Comparison of ENCODE assay signal across 8 mouse cellular contexts in the genomic region with DNA sequence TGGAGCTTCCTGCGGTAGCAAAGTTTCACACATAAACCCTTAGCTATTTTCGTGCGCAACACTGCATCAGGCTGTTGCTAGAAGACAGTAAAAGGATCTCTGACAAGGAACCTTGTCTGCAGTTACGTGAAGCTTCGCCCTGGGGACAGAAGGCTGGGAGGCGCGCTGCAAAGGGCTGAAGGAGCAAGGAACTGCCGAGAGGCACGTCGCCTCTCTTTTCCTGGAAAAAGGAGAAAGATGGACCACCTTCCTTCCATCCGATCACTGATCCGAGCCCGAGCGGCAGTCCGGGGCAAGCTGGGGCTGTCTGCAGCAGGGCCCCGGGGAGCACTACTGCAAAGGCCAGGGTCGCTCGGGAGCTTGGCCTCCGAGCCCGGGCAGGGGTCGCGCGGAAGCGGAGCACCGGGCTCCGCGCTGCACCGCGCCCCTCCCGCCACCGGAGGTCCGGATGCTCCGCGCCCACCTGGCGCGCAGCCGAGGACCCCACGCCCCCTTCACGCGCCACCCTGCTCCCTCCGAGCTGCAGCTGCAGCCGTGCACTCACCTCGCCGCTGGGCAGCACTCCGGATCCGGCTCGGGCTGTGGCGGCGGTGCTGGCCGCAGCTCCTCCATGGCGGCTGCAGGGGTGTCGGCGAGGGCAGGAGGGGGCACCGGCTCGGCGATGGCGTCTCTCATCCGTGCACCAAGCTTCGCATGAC. TPM values are rescaled to one million over a fixed set of nuclear protein-coding genes. Genes with fewer than 3 reads are reported as not detected.
DNase-seq lines count a peak whose midpoint lies in the region; TF ChIP-seq lines count a peak whose summit lies in the region.

No protein-coding gene starts in this region.

- DNase-seq in heart, adult 2 months, result no peak
- DNase-seq in heart, postnatal 14 days, result no peak
- DNase-seq in hindbrain, embryonic 10.5 days (ENCODE audit: low spot score), result peak; percentile 66
- peak; percentile 79 for DNase-seq in thymus, postnatal 4 days
- no peak for DNase-seq in adrenal gland, postnatal 25 days

- no peak for TF ChIP-seq EP300 in heart, adult 2 months (IDR thresholded peaks at IDR 0.05; ENCODE audit: insufficient read depth, low read depth, low read length)

- TF ChIP-seq POLR2A in heart, adult 2 months (IDR thresholded peaks at IDR 0.05; ENCODE audit: insufficient read depth, low read depth, low read length), result no peak

- intact Hi-C loops in heart, adult 2 months (cut with DNase I), result loop anchor here (5.0 kb wide), 2 partner anchors 49 to 51 kb away; no protein-coding TSS in a partner anchor
- intact Hi-C loops in heart, postnatal 14 days (cut with DNase I), result loop anchor here (5.0 kb wide), 1 partner anchor 54 kb away; no protein-coding TSS in a partner anchor

- peak overlapping the region; percentile 97 for H3K27ac ChIP-seq in heart, adult 2 months
- H3K27ac ChIP-seq in brown adipose tissue, adult 24 weeks (replicated peaks; ENCODE audit: low read depth, low read length), result 0 out of 2 replicates have a peak overlapping the region, but pooled peaks have one; percentile 20
- peak overlapping the region; percentile 99 for H3K27ac ChIP-seq in hindbrain, embryonic 10.5 days
- H3K27ac ChIP-seq in macrophage, result no peak overlapping the region

- no peaks in the 10 kb centered on the region for H3K9me3 ChIP-seq in hindbrain, embryonic 10.5 days

- peak overlapping the region; percentile 88 for H3ac ChIP-seq in C2C12 (ENCODE audit: control insufficient read depth, insufficient read length, low read depth)

- peaks cover 7% of the 10 kb centered on the region for H3K36me3 ChIP-seq in heart, adult 2 months (ENCODE audit: control insufficient read depth, insufficient read depth, low read length)
- H3K36me3 ChIP-seq in C2C12 (ENCODE audit: control insufficient read depth, insufficient read depth), result no peaks in the 10 kb centered on the region
- 0 out of 2 replicates have a peak, but pooled peaks cover 5% of the 10 kb centered on the region for H3K36me3 ChIP-seq in hindbrain, embryonic 10.5 days
- H3K36me3 ChIP-seq in macrophage (ENCODE audit: inconsistent target), result no peaks in the 10 kb centered on the region

- TF ChIP-seq CTCF in heart, adult 2 months (IDR thresholded peaks at IDR 0.05), result no peak
- TF ChIP-seq CTCF in C2C12 (IDR thresholded peaks at IDR 0.05; ENCODE audit: control insufficient read depth, insufficient read depth, insufficient read length), result no peak

- peak overlapping the region; percentile 88 for H3K9ac ChIP-seq in heart, adult 2 months (ENCODE audit: low read depth, low read length)

- peaks cover 11% of the 10 kb centered on the region for H3K4me1 ChIP-seq in heart, adult 2 months (ENCODE audit: control insufficient read depth, insufficient read depth, low read length)
- H3K4me1 ChIP-seq in brown adipose tissue, adult 24 weeks (ENCODE audit: control insufficient read depth, insufficient read depth, insufficient read length, low read length), result peaks cover 5% of the 10 kb centered on the region
- peaks cover 37% of the 10 kb centered on the region for H3K4me1 ChIP-seq in hindbrain, embryonic 10.5 days (replicated peaks)

- H3K27me3 ChIP-seq in heart, adult 2 months (ENCODE audit: control insufficient read depth, insufficient read depth, low read length), result no peaks in the 10 kb centered on the region
- no peaks in the 10 kb centered on the region for H3K27me3 ChIP-seq in C2C12 (ENCODE audit: control insufficient read depth, insufficient read depth, insufficient read length)
- H3K27me3 ChIP-seq in hindbrain, embryonic 10.5 days (ENCODE audit: insufficient read depth, poor library complexity, severe bottlenecking), result no peaks in the 10 kb centered on the region

- H3K79me3 ChIP-seq in C2C12 (ENCODE audit: low read depth), result peaks cover 19% of the 10 kb centered on the region

- H3K4me3 ChIP-seq in heart, adult 2 months, result peak overlapping the region; percentile 94
- H3K4me3 ChIP-seq in C2C12 (ENCODE audit: insufficient read depth, poor library complexity, severe bottlenecking) (peak overlapping the region; percentile 95), macrophage (ENCODE audit: inconsistent target) (peak overlapping the region; percentile 67)
- peak overlapping the region; percentile 72 for H3K4me3 ChIP-seq in brown adipose tissue, adult 24 weeks (ENCODE audit: insufficient read depth, low read depth, low read length)
- peak overlapping the region; percentile 98 for H3K4me3 ChIP-seq in hindbrain, embryonic 10.5 days

- WGBS in heart, adult 2 months, result under 1% methylated on average over 54 of the region's 59 CpGs
- WGBS in hindbrain, embryonic 10.5 days, result under 1% methylated on average over 59 of the region's 59 CpGs
- under 1% methylated on average over 47 of the region's 59 CpGs for WGBS in macrophage (ENCODE audit: missing documents)

- peaks cover 3% of the 10 kb centered on the region for H3K79me2 ChIP-seq in heart, adult 2 months (replicated peaks; ENCODE audit: control insufficient read depth, insufficient read depth, low read length)
- peaks cover 54% of the 10 kb centered on the region for H3K79me2 ChIP-seq in C2C12 (ENCODE audit: control insufficient read depth, insufficient read depth)
- H3K79me2 ChIP-seq in macrophage (ENCODE audit: inconsistent target), result peaks cover 49% of the 10 kb centered on the region

TF ChIP-seq in C2C12, 6 proteins besides CTCF, POLR2A, EP300 and RAD21:
- no peak for TF ChIP-seq MAX (IDR thresholded peaks at IDR 0.05)
- TF ChIP-seq FOSL1 (IDR thresholded peaks at IDR 0.05; ENCODE audit: insufficient read depth, low read length, poor library complexity, severe bottlenecking), result no peak
- no peak for TF ChIP-seq CEBPB (IDR thresholded peaks at IDR 0.05; ENCODE audit: low read depth)
- TF ChIP-seq MYOD1 (IDR thresholded peaks at IDR 0.05; ENCODE audit: control insufficient read depth, insufficient read length, low read depth), result no peak
- TF ChIP-seq MYOG (IDR thresholded peaks at IDR 0.05; ENCODE audit: control insufficient read depth, extremely low read depth, insufficient read length), result no peak
- no peak for TF ChIP-seq USF1 (IDR thresholded peaks at IDR 0.05; ENCODE audit: low read depth)
TF ChIP-seq in C2C12: peak in this region for 0.

RNA-seq across cellular contexts. Expression of a gene that starts 0.5 kb away (rescaled TPM):
- total RNA-seq in heart, adult 2 months (2021), result 10 to 100 TPM; 43.7 to 51.3 TPM
- 12.2 and 17.2 TPM in 2 replicates for polyA plus RNA-seq in heart, adult 2 months (2012; rRNA removed)
- total RNA-seq in heart, postnatal 14 days (2021), result 10 to 100 TPM; 36.5 to 37.5 TPM
- polyA plus RNA-seq in C2C12 (2012; fragmentation: generic; extraction: Trizol) (20.9 TPM), macrophage (2018) (7.7 to 10.4 TPM (median 9.6 TPM) in 3 replicates)
- polyA plus RNA-seq in brown adipose tissue, adult 24 weeks (2012; ENCODE audit: insufficient read depth, insufficient read length, missing spikeins), result 7.4 and 11.4 TPM in 2 replicates
- polyA plus RNA-seq in hindbrain, embryonic 10.5 days (2016; fragmentation: Nextera tagmentation; extraction: Ambion mirVana), result 46.4 and 47.7 TPM in 2 replicates
- 10 to 100 TPM in 21 of 26 experiments, 1 to 10 TPM in 5; 5.0 to 70.6 (median 40.3) TPM for total RNA-seq in macrophage (2018; cell fraction: chromatin; rRNA removed)
- 10 to 100 TPM in 17 of 26 experiments, 1 to 10 TPM in 9; 4.9 to 17.6 (median 11.3) TPM for total RNA-seq in macrophage (2018; cell fraction: cytosol; rRNA removed)
- total RNA-seq in macrophage (2018; cell fraction: nucleus; rRNA removed), result 10 to 100 TPM in 19 of 26 experiments, 1 to 10 TPM in 7; 5.2 to 43.3 (median 22.5) TPM
- 22.2 and 33.3 TPM in 2 replicates for total RNA-seq in adrenal gland, postnatal 25 days (2021)

Comparison
In these comparisons a context has a peak if more than half of its experiments do, and no peak if none do; other contexts are left out.
1. DNase-seq: peak in hindbrain, embryonic 10.5 days (single experiment) and thymus, postnatal 4 days (single experiment); none in heart, adult 2 months (0 of 2), heart, postnatal 14 days (0 of 2) and adrenal gland, postnatal 25 days (single experiment).
2. Peak in every context shown above with its lines, with median percentiles within 50 percentile points of each other: H3K4me3 ChIP-seq.